Mouse (Mus musculus) R1 (cell line): ENCODE measurements around the gene Dnph1.
A peak's percentile ranks its signal among the peaks of the same experiment; 100 is the strongest.
"Not testable (repeated sequence)": the region's sequence is repeated elsewhere in the genome, so short reads cannot be mapped to it uniquely, and the experiment has no call there.

Experiments used
- DNase-seq: peaks from one replicate; pipeline ENCODE4 v3.0.0-alpha.2; 2018; ENCODE audit warnings: low read depth, low spot score

Dnph1 gene

GRCm38 (mm10) chr17:46496623-46497434 is at the start of gene Dnph1:
Gene Dnph1, plus strand, starts transcription at chr17:46496711.
- DNase-seq, result peak; percentile 97

DNA sequence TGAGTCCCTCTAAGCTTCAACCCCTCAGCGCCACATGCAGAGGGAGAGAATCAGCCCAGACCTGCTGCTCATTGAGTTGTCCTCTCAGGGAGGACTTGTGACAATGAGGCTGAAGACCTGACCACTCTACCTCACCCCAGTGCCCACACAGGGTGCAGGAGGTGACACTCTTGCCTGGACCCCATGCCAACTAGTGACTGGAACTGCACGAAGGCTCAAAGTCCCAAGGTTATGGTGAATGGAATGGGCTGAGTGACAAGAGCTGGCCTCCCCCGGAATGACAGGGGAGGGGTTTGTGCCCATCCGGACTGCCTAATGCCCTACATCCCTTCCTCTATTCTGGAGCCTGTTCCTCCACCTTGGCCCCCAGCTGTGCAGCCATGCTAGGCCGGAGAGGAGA is 43.8 kb upstream of the Dnph1 start:
- no peak for DNase-seq

- DNase-seq, result no peak
Observed at GRCm38 (mm10) chr17:46453302-46453948, 43.1 kb upstream of the Dnph1 start.

GRCm38 (mm10) chr17:46453970-46454411 is 42.5 kb upstream of the Dnph1 start:
- no peak for DNase-seq

- no peak for DNase-seq
Observed at GRCm38 (mm10) chr17:46454539-46454938, 42.0 kb upstream of the Dnph1 start.

GRCm38 (mm10) chr17:46455110-46455691 is 41.3 kb upstream of the Dnph1 start:
- peak; percentile 47 for DNase-seq

DNA sequence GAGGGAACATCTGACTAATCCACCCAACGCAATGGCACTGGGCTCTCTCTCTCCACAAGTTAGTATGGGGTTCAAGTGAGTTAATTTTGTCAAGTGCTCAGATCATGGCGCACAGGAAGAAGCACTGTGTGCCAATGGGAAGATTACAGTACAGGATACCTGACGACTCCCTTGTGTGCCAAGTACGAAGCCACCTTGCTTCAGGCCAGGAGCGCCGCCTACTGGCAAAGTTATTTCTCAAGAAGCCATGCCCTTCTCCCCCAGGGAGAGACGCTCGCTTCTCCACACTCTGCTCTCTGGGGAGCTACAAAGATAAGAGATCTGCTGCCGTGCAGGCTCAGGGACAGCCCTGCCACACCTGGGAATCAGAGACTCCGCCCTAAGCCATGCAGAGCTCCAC is 38.7 kb upstream of the Dnph1 start:
- DNase-seq, result peak; percentile 80

- no peak for DNase-seq
Observed at GRCm38 (mm10) chr17:46458439-46458838, 38.1 kb upstream of the Dnph1 start.

DNA sequence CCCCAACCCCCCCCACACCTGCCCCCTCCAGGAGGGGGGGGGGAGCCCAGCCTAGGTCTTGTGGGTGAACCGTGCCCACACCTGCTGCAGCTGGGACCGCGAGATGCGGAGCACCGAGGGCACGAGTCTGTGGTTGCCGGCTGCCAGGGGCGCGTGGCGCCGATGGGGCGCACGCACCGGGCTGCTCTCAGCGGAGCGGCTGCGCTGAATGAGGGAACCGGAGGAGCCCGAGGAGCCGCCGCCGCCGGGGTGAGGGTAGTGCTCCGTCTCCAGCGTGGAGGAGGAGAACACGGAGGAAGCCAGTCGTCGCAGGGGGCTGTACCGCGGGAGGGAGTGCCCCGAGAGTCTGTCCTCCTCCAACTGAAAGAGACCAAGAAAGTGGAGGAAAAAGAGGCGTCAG is 35.8 kb upstream of the Dnph1 start:
- DNase-seq, result no peak

- DNase-seq, result no peak
Observed at GRCm38 (mm10) chr17:46461347-46461746, 35.2 kb upstream of the Dnph1 start.

- no peak for DNase-seq
Observed at GRCm38 (mm10) chr17:46462226-46462625, 34.3 kb upstream of the Dnph1 start.

DNA sequence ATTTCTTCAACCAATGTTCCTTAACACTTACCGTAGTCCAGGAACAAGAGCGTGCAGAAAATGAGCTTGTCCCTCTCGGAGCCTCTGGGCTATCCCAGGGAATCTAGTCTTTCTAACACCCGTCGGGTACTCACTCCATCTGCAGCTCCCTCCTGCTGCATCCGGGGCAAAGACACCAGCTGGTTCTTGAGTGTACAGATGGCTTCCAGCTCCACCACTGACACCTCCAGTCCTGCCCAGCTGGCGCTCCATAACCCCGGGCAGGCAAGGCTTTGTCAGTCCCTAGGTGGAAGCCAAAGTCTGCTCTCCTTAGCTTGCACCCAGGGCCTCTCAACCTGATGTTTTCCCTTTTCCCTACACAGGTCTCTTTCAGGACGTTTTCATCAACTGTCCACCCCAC is 28.7 kb upstream of the Dnph1 start:
- no peak for DNase-seq

DNA sequence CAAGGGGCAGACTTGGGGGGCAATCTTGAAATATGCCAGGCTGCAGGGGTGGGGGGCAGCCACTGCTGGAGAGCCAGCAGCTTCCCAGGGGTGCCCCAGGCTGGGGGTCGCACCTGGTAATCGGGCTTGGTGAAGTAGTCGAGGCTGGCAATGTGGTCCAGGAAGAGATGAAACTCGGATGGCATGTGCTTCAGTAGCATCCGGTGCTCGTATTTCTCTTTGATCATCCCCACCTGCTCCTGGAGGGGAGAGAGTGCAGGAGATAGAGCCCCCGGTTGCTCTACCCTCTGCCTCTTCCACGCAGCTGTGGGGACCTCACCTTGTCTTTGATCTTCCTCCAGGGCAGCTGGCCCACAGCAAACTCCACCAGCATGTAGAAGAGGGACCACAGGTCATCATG is 19.9 kb upstream of the Dnph1 start:
- DNase-seq, result no peak

DNA sequence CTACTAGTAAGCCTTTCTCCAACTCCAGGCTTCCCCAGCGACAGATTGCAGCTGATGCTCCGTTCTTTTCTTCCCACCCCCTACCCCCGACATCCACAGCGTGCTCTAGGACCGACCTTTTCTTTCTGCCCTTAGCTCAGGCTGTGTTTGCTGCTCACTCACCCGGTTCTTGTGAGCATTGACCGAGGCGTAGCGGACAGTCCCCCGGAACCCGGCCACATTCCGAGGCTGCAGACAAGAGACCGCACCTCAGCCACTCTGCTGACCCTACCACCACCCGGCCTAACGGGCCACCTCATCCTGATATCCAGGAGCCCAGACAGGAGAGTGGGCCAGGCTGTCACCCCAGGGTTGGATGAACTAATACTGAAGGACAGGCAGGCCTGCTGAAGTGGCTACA is 19.2 kb upstream of the Dnph1 start:
- no peak for DNase-seq

- peak; percentile 81 for DNase-seq
Observed at GRCm38 (mm10) chr17:46483561-46484001, 12.9 kb upstream of the Dnph1 start.

DNA sequence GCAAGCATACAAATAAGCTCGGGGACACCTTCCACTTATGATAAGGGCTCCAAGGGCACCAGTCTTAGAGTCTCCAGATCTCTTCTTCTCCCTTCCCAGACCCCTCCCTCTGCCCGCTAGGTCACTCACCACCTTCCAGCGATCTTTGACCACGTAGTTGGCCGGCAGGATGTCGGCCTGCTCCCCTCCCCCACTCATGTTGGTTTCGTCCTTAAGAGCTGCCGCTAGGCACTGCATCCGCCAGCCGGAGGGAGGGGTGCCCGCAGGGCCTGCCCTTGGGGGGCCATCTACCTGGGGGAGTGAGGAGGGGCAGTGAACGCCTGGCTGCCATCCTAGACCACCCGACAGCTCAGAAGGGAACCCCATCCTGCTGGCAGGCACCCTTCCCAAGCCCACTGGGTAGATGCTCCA is 12.5 kb upstream of the Dnph1 start:
- no peak for DNase-seq

- peak; percentile 22 for DNase-seq
Observed at GRCm38 (mm10) chr17:46484461-46484875, 12.0 kb upstream of the Dnph1 start.

- DNase-seq, result no peak
Observed at GRCm38 (mm10) chr17:46486995-46487394, 9.5 kb upstream of the Dnph1 start.

DNA sequence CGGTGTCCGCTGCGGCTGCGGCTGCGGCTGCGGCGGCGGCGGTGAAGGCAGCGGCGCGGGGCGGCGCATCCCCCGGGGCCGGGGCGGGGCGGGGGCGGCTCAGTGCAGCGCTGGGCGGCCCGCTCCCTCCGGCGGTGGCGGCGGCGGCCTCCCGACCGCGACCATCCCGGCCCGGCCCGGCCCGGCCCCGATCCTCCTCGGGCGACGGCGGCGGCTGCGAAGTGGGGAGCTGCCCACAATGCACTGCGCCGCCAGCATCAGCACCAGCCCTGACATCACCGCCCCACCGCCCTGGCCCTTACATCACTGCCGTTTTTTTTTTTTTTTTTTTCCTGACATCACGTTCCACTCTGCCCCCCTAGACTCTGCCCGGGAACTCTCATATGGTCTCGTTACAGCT is 9.1 kb upstream of the Dnph1 start, which contains the start of gene Ttbk1:
Gene Ttbk1 (minus strand): TSS at position 245 of the 400 bp plus-strand sequence.
- DNase-seq, result no peak

- DNase-seq, result no peak
Observed at GRCm38 (mm10) chr17:46495486-46495885, 1.0 kb upstream of the Dnph1 start.

- not testable (repeated sequence) for DNase-seq
Observed at GRCm38 (mm10) chr17:46496081-46496480, 430 bp upstream of the Dnph1 start.

- peak; percentile 85 for DNase-seq
Observed at GRCm38 (mm10) chr17:46497956-46498355, 1.4 kb downstream of the Dnph1 start.
